Mouse (Mus musculus): ENCODE data around the gene Rce1. TPM values are rescaled to one million over a fixed set of nuclear protein-coding genes. Genes with fewer than 3 reads are reported as not detected.
A peak's percentile ranks its signal among the peaks of the same experiment; 100 is the strongest.

Rce1 gene
- 10 to 100 TPM; 20.4 to 20.6 TPM for total RNA-seq (2021)
- long read RNA-seq, experiment 1, transcript Rce1-201 (8 exons, 1,425 nt), result major isoform, 8 of 26 reads
- long read RNA-seq, experiment 1, transcript Rce1-207 (8 exons, 1,455 nt), result minor isoform, 5 of 26 reads
- long read RNA-seq, experiment 1, partial matches to known transcripts, result 2 of 26 reads
- long read RNA-seq, experiment 1, other reads (novel, unspliced or antisense), result 10 of 26 reads
- long read RNA-seq, experiment 2, transcript Rce1-201 (8 exons, 1,425 nt), result major isoform, 8 of 27 reads
- long read RNA-seq, experiment 2, partial matches to known transcripts, result 1 of 27 reads
- long read RNA-seq, experiment 2, other reads (novel, unspliced or antisense), result 12 of 27 reads

- DNase-seq (ENCODE audit: low spot score in 2 of 2), result peak; percentile 86 to 91
- intact Hi-C loops (cut with DNase I), result loop anchor here (5.0 to 10.0 kb wide), 3 partner anchors 117 to 279 kb away; partner anchors contain the start of genes 2010003K11Rik and Bbs1
Measured at GRCm38 (mm10) chr19:4625179-4625828, at the start of gene Rce1. Gene Rce1 (minus strand): TSS chr19:4625641.

- no peak for DNase-seq (ENCODE audit: low spot score in 2 of 2)
- intact Hi-C loops (cut with DNase I), result no loop called here
Measured at GRCm38 (mm10) chr19:4672401-4672800, 47.0 kb upstream of the Rce1 start.

- intact Hi-C loops (cut with DNase I), result no loop called here
- no peak for DNase-seq (ENCODE audit: low spot score in 2 of 2)
Measured at GRCm38 (mm10) chr19:4670776-4671175, 45.3 kb upstream of the Rce1 start.

- intact Hi-C loops (cut with DNase I), result no loop called here
- DNase-seq (ENCODE audit: low spot score in 2 of 2), result no peak
Measured at GRCm38 (mm10) chr19:4666815-4667214, 41.4 kb upstream of the Rce1 start.

- intact Hi-C loops (cut with DNase I), result no loop called here
Measured at GRCm38 (mm10) chr19:4658156-4658555, 32.7 kb upstream of the Rce1 start.

GRCm38 (mm10) chr19:4646917-4647492 is 21.6 kb upstream of the Rce1 start:
- intact Hi-C loops (cut with DNase I), result loop anchor here (1.0 to 5.0 kb wide), 2 partner anchors 50 to 65 kb away; partner anchors contain the start of gene Sptbn2

More at GRCm38 (mm10) chr19:4658156-4658555, 32.7 kb upstream of the Rce1 start:
- no peak for DNase-seq (ENCODE audit: low spot score in 2 of 2)

GRCm38 (mm10) chr19:4644271-4644670 is 18.8 kb upstream of the Rce1 start:
- DNase-seq (ENCODE audit: low spot score in 2 of 2), result peak; percentile 80 to 90
- intact Hi-C loops (cut with DNase I), result loop anchor here (2.0 kb wide), 1 partner anchor 99 kb away; no protein-coding TSS in a partner anchor

More at GRCm38 (mm10) chr19:4646917-4647492, 21.6 kb upstream of the Rce1 start:
- DNase-seq (ENCODE audit: low spot score in 2 of 2), result peak; percentile 81 to 91

GRCm38 (mm10) chr19:4635986-4636385 is 10.5 kb upstream of the Rce1 start:
- no peak for DNase-seq (ENCODE audit: low spot score in 2 of 2)
- intact Hi-C loops (cut with DNase I), result no loop called here

- intact Hi-C loops (cut with DNase I), result loop anchor here (5.0 to 10.0 kb wide), 3 partner anchors 113 to 276 kb away; partner anchors contain the start of genes 2010003K11Rik and Bbs1
- peak; percentile 81 to 82 for DNase-seq (ENCODE audit: low spot score in 2 of 2)
Measured at GRCm38 (mm10) chr19:4628819-4629218, 3.4 kb upstream of the Rce1 start.

GRCm38 (mm10) chr19:4625829-4626535 is 541 bp upstream of the Rce1 start:
- intact Hi-C loops (cut with DNase I), result loop anchor here (5.0 to 10.0 kb wide), 3 partner anchors 116 to 279 kb away; partner anchors contain the start of genes 2010003K11Rik and Bbs1
- no peak for DNase-seq (ENCODE audit: low spot score in 2 of 2)

GRCm38 (mm10) chr19:4624406-4625178 is 849 bp downstream of the Rce1 start:
- intact Hi-C loops (cut with DNase I), result loop anchor here (5.0 to 10.0 kb wide), 3 partner anchors 118 to 280 kb away; partner anchors contain the start of genes 2010003K11Rik and Bbs1
- no peak for DNase-seq (ENCODE audit: low spot score in 2 of 2)

GRCm38 (mm10) chr19:4624006-4624405 is 1.4 kb downstream of the Rce1 start:
- intact Hi-C loops (cut with DNase I), result loop anchor here (10.0 kb wide), 1 partner anchor 281 kb away; the partner anchor contains the start of gene Bbs1

GRCm38 (mm10) chr19:4623419-4623818 is 2.0 kb downstream of the Rce1 start:
- intact Hi-C loops (cut with DNase I), result loop anchor here (10.0 kb wide), 1 partner anchor 281 kb away; the partner anchor contains the start of gene Bbs1

More at GRCm38 (mm10) chr19:4624006-4624405, 1.4 kb downstream of the Rce1 start:
- no peak for DNase-seq (ENCODE audit: low spot score in 2 of 2)

GRCm38 (mm10) chr19:4622780-4623179 is 2.7 kb downstream of the Rce1 start:
- intact Hi-C loops (cut with DNase I), result loop anchor here (10.0 kb wide), 1 partner anchor 282 kb away; the partner anchor contains the start of gene Bbs1

More at GRCm38 (mm10) chr19:4623419-4623818, 2.0 kb downstream of the Rce1 start:
- no peak for DNase-seq (ENCODE audit: low spot score in 2 of 2)

GRCm38 (mm10) chr19:4620721-4621120 is 4.7 kb downstream of the Rce1 start:
- DNase-seq (ENCODE audit: low spot score in 2 of 2), result no peak
- intact Hi-C loops (cut with DNase I), result loop anchor here (10.0 kb wide), 1 partner anchor 284 kb away; the partner anchor contains the start of gene Bbs1

More at GRCm38 (mm10) chr19:4622780-4623179, 2.7 kb downstream of the Rce1 start:
- no peak for DNase-seq (ENCODE audit: low spot score in 2 of 2)

- intact Hi-C loops (cut with DNase I), result loop anchor here (5.0 kb wide), 1 partner anchor 107 kb away; the partner anchor contains the start of gene Pcx
- peak in 1 of 2 experiments; percentile 14 for DNase-seq (ENCODE audit: low spot score in 2 of 2)
Measured at GRCm38 (mm10) chr19:4619461-4619860, 6.0 kb downstream of the Rce1 start.

- DNase-seq (ENCODE audit: low spot score in 2 of 2), result peak in 1 of 2 experiments; percentile 73
- intact Hi-C loops (cut with DNase I), result loop anchor here (5.0 kb wide), 1 partner anchor 106 kb away; the partner anchor contains the start of gene Pcx
Measured at GRCm38 (mm10) chr19:4618183-4618582, 7.3 kb downstream of the Rce1 start.

GRCm38 (mm10) chr19:4616546-4616945 is 8.9 kb downstream of the Rce1 start:
- intact Hi-C loops (cut with DNase I), result loop anchor here (5.0 kb wide), 1 partner anchor 104 kb away; the partner anchor contains the start of gene Pcx
- no peak for DNase-seq (ENCODE audit: low spot score in 2 of 2)

Data from left cerebral cortex, postnatal 14 days (tissue).